Mouse (Mus musculus): Measurements from ENCODE around the gene Lpar6. TPM values are rescaled to one million over a fixed set of nuclear protein-coding genes. Genes with fewer than 3 reads are reported as not detected.

Lpar6 gene
- 1.9 and 2.3 TPM in 2 replicates for polyA plus RNA-seq (2012; rRNA removed)

DNA sequence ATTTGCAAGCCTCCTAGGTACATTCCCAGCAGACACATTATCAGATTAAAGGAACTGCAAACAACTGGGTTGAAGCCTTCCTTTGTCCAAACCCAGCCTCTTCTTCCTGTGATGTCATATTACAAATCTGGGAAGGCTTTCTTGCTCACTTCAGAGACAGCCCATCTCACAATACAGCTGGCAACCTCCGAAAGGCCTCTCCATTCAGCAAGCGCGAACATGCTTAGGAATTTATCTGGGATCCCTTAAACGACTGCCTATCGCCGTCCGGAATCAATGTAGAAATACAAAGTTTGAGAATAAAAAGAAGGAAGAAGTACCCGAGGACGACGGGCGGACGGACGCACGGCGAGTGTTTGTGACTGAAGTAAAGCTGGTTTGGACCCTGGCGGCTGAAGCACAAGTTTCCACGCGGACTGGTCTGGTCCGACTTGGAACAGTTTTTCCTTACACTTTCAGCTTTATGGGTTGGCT lies at the start of gene Lpar6:
Gene Lpar6, plus strand, starts transcription at position 48 of the 474 bp plus-strand sequence.

Other genes with a start within 250 kb of the Lpar6 start
- gene Cysltr2, start 188.8 kb upstream of the Lpar6 start, polyA plus RNA-seq (2012; rRNA removed), result 0.21 and 0.41 TPM in 2 replicates
- gene Rcbtb2, start 114.9 kb upstream of the Lpar6 start, polyA plus RNA-seq (2012; rRNA removed), result 39.5 and 46.3 TPM in 2 replicates
- gene Rb1, start 87.9 kb downstream of the Lpar6 start, polyA plus RNA-seq (2012; rRNA removed), result 2.1 and 2.5 TPM in 2 replicates
- gene Itm2b, start 147.4 kb downstream of the Lpar6 start, polyA plus RNA-seq (2012; rRNA removed), result 1,217 and 1,489 TPM in 2 replicates